Mouse (Mus musculus): Measurements from ENCODE around the gene Pla2g3. TPM values are rescaled to one million over a fixed set of nuclear protein-coding genes. Genes with fewer than 3 reads are reported as not detected.

The Pla2g3 gene
- polyA plus RNA-seq (2017; shearing (Covaris generic)): 0.10 TPM

GRCm38 (mm10) chr11:3487952-3488570 is at the start of gene Pla2g3:
Pla2g3 (plus strand) TSS chr11:3488284.

GRCm38 (mm10) chr11:3452167-3452639 is 35.9 kb upstream of the Pla2g3 start, which contains the start of gene Rnf185:
Rnf185 (minus strand) TSS chr11:3452363.

GRCm38 (mm10) chr11:3514529-3515054 is 26.5 kb downstream of the Pla2g3 start, which contains the start of gene Selenom:
Selenom (plus strand) TSS chr11:3514684.

GRCm38 (mm10) chr11:3540451-3541085 is 52.5 kb downstream of the Pla2g3 start, which contains the start of gene Smtn:
Smtn (minus strand) TSS chr11:3540612.

Other genes with a start within 250 kb of the Pla2g3 start
- gene Drg1, start 221.9 kb upstream of the Pla2g3 start, polyA plus RNA-seq (2017; shearing (Covaris generic)): 181 TPM
- 19.2 TPM for gene Patz1, start 199.4 kb upstream of the Pla2g3 start, polyA plus RNA-seq (2017; shearing (Covaris generic))
- 81.8 TPM for gene Pik3ip1, start 157.9 kb upstream of the Pla2g3 start, polyA plus RNA-seq (2017; shearing (Covaris generic))
- 108 TPM for gene Limk2, start 79.1 kb upstream of the Pla2g3 start, polyA plus RNA-seq (2017; shearing (Covaris generic))
- gene Rnf185, start 35.9 kb upstream of the Pla2g3 start, polyA plus RNA-seq (2017; shearing (Covaris generic)): 26.1 TPM
- gene Inpp5j, start 16.5 kb downstream of the Pla2g3 start, polyA plus RNA-seq (2017; shearing (Covaris generic)): not detected
- gene Selenom, start 26.4 kb downstream of the Pla2g3 start, polyA plus RNA-seq (2017; shearing (Covaris generic)): 6.2 TPM
- gene Smtn, start 52.3 kb downstream of the Pla2g3 start, polyA plus RNA-seq (2017; shearing (Covaris generic)): 2.4 TPM
- gene Morc2a, start 160.9 kb downstream of the Pla2g3 start, polyA plus RNA-seq (2017; shearing (Covaris generic)): 10.7 TPM